Mouse (Mus musculus): ENCODE data around the gene Mocs1.

Gene Mocs1

GRCm38 (mm10) chr17:49493276-49493675 is 65.1 kb downstream of the Mocs1 start:
- DNase-seq: no peak

GRCm38 (mm10) chr17:49498169-49498568 is 70.0 kb downstream of the Mocs1 start:
- no peak for DNase-seq

- no peak for DNase-seq
These were observed 71.5 kb downstream of the Mocs1 start for GRCm38 (mm10) chr17:49499635-49500034.

GRCm38 (mm10) chr17:49500234-49500633 is 72.1 kb downstream of the Mocs1 start:
- DNase-seq: no peak

- no peak for DNase-seq
These were observed 75.2 kb downstream of the Mocs1 start for GRCm38 (mm10) chr17:49503246-49503900.

Data from lung, postnatal 14 days (tissue).